In genomic region chr2:34945580-34945979, GRCm38 (mm10) we compare ENCODE assay signal across 20 mouse cellular contexts. TPM values are rescaled to one million over a fixed set of nuclear protein-coding genes. Genes with fewer than 3 reads are reported as not detected.
DNase-seq lines count a peak whose midpoint lies in the region; ATAC-seq and TF ChIP-seq lines count a peak whose summit lies in the region.
"Had no signal": no experiment of that assay in that cellular context is flagged by ENCODE, and none has a peak within 500 bp of the region (broad histone marks: within the 10 kb centered on the region; RNA-seq: fewer than 3 reads in every experiment).

No protein-coding gene starts in this region.

- intact Hi-C loops in heart, adult 2 months (cut with DNase I), result no loop called here

- peak overlapping the region; percentile 22; the same call in 1 of the 2 replicates for H3K9ac ChIP-seq in heart, embryonic 11.5 days (ENCODE audit: low read depth, low read length)
- H3K9ac ChIP-seq in heart, adult 2 months (ENCODE audit: low read depth, low read length), result no peak overlapping the region
- H3K9ac ChIP-seq in MEL (ENCODE audit: control insufficient read depth, low read depth, low read length, poor library complexity, severe bottlenecking), result no peak overlapping the region
- H3K9ac ChIP-seq in kidney, embryonic 15.5 days, result no peak overlapping the region
- H3K9ac ChIP-seq: hindbrain, embryonic 15.5 days had no signal

- no peaks in the 10 kb centered on the region for H3K4me1 ChIP-seq in heart, embryonic 11.5 days (ENCODE audit: control insufficient read depth, insufficient read depth, low read length)
- H3K4me1 ChIP-seq in heart, adult 2 months (ENCODE audit: control insufficient read depth, insufficient read depth, low read length), result peaks cover 2% of the 10 kb centered on the region
- H3K4me1 ChIP-seq in MEL (ENCODE audit: control insufficient read depth in 1 of 2, insufficient read depth in 2 of 2, low read length in 2 of 2), result no peaks in the 10 kb centered on the region
- peaks cover 13% of the 10 kb centered on the region; the same call in 1 of the 2 replicates for H3K4me1 ChIP-seq in kidney, embryonic 15.5 days

- no peak for ATAC-seq in heart, embryonic 11.5 days (replicated peaks; ENCODE audit: insufficient number of reproducible peaks, low FRiP score, low TSS enrichment)
- no peak for ATAC-seq in erythroid progenitor cell, adult 5-6 weeks (replicated peaks; ENCODE audit: low FRiP score, poor library complexity, severe bottlenecking)
- no peak for ATAC-seq in kidney, embryonic 15.5 days (replicated peaks; ENCODE audit: low FRiP score)
- ATAC-seq: forebrain, embryonic 14.5 days had no signal

- TF ChIP-seq EP300 in heart, adult 2 months (IDR thresholded peaks at IDR 0.05; ENCODE audit: insufficient read depth, low read depth, low read length), result no peak
- no peak for TF ChIP-seq EP300 in MEL (IDR thresholded peaks at IDR 0.05; ENCODE audit: low read depth in 1 of 2, low read length in 2 of 2)

- TF ChIP-seq POLR2A in heart, adult 2 months (IDR thresholded peaks at IDR 0.05; ENCODE audit: insufficient read depth, low read depth, low read length), result no peak
- no peak for TF ChIP-seq POLR2A in MEL (IDR thresholded peaks at IDR 0.05; ENCODE audit: control insufficient read depth in 1 of 2, insufficient read depth in 1 of 2, low read depth in 1 of 2, low read length in 2 of 2, poor library complexity in 1 of 2)

- DNase-seq in heart, adult 2 months, result no peak
- DNase-seq in thymus, postnatal 25 days, result peak; percentile 6
- DNase-seq in thymus, postnatal 36 days, result no peak
- no peak for DNase-seq in MEL (ENCODE audit: low read depth, low spot score)
- DNase-seq in layer of hippocampus, postnatal 10 days (ENCODE audit: low spot score in 2 of 2), result no peak
- DNase-seq: adrenal gland, adult 8-10 months; adrenal gland, postnatal 36 days; cerebellum, adult 2 months; cerebellum, postnatal 10 days; gastrocnemius, postnatal 36 days; heart, adult 11 months; heart, postnatal 36 days had no signal

- no peaks in the 10 kb centered on the region for H3K36me3 ChIP-seq in heart, embryonic 11.5 days (ENCODE audit: control insufficient read depth, insufficient read depth, low read length)
- no peaks in the 10 kb centered on the region for H3K36me3 ChIP-seq in heart, adult 2 months (ENCODE audit: control insufficient read depth, insufficient read depth, low read length)
- no peaks in the 10 kb centered on the region for H3K36me3 ChIP-seq in MEL (ENCODE audit: control insufficient read depth in 1 of 2, insufficient read depth in 2 of 2, low read length in 2 of 2)
- no peaks in the 10 kb centered on the region for H3K36me3 ChIP-seq in kidney, embryonic 15.5 days
- H3K36me3 ChIP-seq: embryonic facial prominence, embryonic 10.5 days; forebrain, embryonic 10.5 days; heart, embryonic 13.5 days; hindbrain, embryonic 15.5 days had no signal

- H3K79me2 ChIP-seq in heart, adult 2 months (replicated peaks; ENCODE audit: control insufficient read depth, insufficient read depth, low read length), result no peaks in the 10 kb centered on the region
- no peaks in the 10 kb centered on the region for H3K79me2 ChIP-seq in MEL (ENCODE audit: control insufficient read depth, insufficient read depth, low read length, poor library complexity)

- H3K4me3 ChIP-seq in heart, embryonic 11.5 days (ENCODE audit: low read depth, low read length), result no peak overlapping the region
- H3K4me3 ChIP-seq in heart, adult 2 months, result no peak overlapping the region
- no peak overlapping the region for H3K4me3 ChIP-seq in MEL (ENCODE audit: control insufficient read depth in 1 of 2, insufficient read depth in 1 of 2, low read depth in 2 of 2, low read length in 2 of 2)
- no peak overlapping the region for H3K4me3 ChIP-seq in kidney, embryonic 15.5 days (replicated peaks)
- H3K4me3 ChIP-seq: embryonic facial prominence, embryonic 10.5 days; forebrain, embryonic 10.5 days; hindbrain, embryonic 15.5 days had no signal

- no peak for TF ChIP-seq RAD21 in MEL (IDR thresholded peaks at IDR 0.05; ENCODE audit: low read depth, low read length)

- TF ChIP-seq CTCF in heart, adult 2 months (IDR thresholded peaks at IDR 0.05), result no peak
- TF ChIP-seq CTCF in MEL (IDR thresholded peaks at IDR 0.05 in 2 of 3, conservative IDR thresholded peaks at IDR 0.05 in 1 of 3; ENCODE audit: control insufficient read depth in 1 of 3, insufficient read depth in 1 of 3, low read depth in 2 of 3, low read length in 3 of 3, poor library complexity in 1 of 3, severe bottlenecking in 1 of 3), result no peak

- WGBS in heart, embryonic 11.5 days (ENCODE audit: insufficient replicate concordance), result 75% methylated on average over 4 of the region's 4 CpGs
- 93% methylated on average over 4 of the region's 4 CpGs for WGBS in heart, adult 2 months
- 64% methylated on average over 4 of the region's 4 CpGs for WGBS in kidney, embryonic 15.5 days

- no peaks in the 10 kb centered on the region for H3K9me3 ChIP-seq in heart, embryonic 11.5 days (replicated peaks; ENCODE audit: control insufficient read depth, low read length)
- no peaks in the 10 kb centered on the region for H3K9me3 ChIP-seq in MEL (replicated peaks; ENCODE audit: insufficient read depth, low read length)
- H3K9me3 ChIP-seq in kidney, embryonic 15.5 days (replicated peaks), result no peaks in the 10 kb centered on the region
- H3K9me3 ChIP-seq: embryonic facial prominence, embryonic 10.5 days; forebrain, embryonic 10.5 days; heart, embryonic 13.5 days; hindbrain, embryonic 15.5 days had no signal

- H3K4me2 ChIP-seq in heart, embryonic 11.5 days, result no peak overlapping the region
- H3K4me2 ChIP-seq in kidney, embryonic 15.5 days, result no peak overlapping the region
- H3K4me2 ChIP-seq: hindbrain, embryonic 15.5 days had no signal

- 0 out of 2 replicates have a peak, but pooled peaks cover 6% of the 10 kb centered on the region for H3K27me3 ChIP-seq in heart, embryonic 11.5 days (ENCODE audit: control insufficient read depth, insufficient read depth, low read length)
- H3K27me3 ChIP-seq in heart, adult 2 months (ENCODE audit: control insufficient read depth, insufficient read depth, low read length), result no peaks in the 10 kb centered on the region
- H3K27me3 ChIP-seq in MEL (ENCODE audit: control insufficient read depth in 1 of 2, insufficient read depth in 2 of 2, low read length in 2 of 2), result peaks cover 2 to 13% of the 10 kb centered on the region in 2 experiments
- H3K27me3 ChIP-seq in kidney, embryonic 15.5 days, result no peaks in the 10 kb centered on the region
- H3K27me3 ChIP-seq: hindbrain, embryonic 15.5 days had no signal

- no peak overlapping the region for H3K27ac ChIP-seq in heart, embryonic 11.5 days (ENCODE audit: low read depth, low read length)
- H3K27ac ChIP-seq in heart, adult 2 months, result no peak overlapping the region
- no peak overlapping the region for H3K27ac ChIP-seq in MEL (ENCODE audit: control insufficient read depth, low read depth, low read length)
- H3K27ac ChIP-seq in kidney, embryonic 15.5 days, result no peak overlapping the region
- H3K27ac ChIP-seq: embryonic facial prominence, embryonic 10.5 days; forebrain, embryonic 10.5 days; heart, embryonic 13.5 days; hindbrain, embryonic 15.5 days had no signal

TF ChIP-seq in MEL, 35 proteins besides CTCF, POLR2A, EP300 and RAD21:
- no peak for TF ChIP-seq ZNF384 (IDR thresholded peaks at IDR 0.05; ENCODE audit: low read depth, low read length)
- peak; percentile 40; the same call in 1 of the 2 replicates for TF ChIP-seq MAFK (IDR thresholded peaks at IDR 0.05; ENCODE audit: borderline replicate concordance, low read depth, low read length)

RNA-seq across cellular contexts. Expression of gene Traf1, which starts 16.0 kb away (rescaled TPM):
- 0.65 and 1.3 TPM in 2 replicates for polyA plus RNA-seq in heart, embryonic 11.5 days (2014; fragmentation: Nextera tagmentation; extraction: Ambion mirVana)
- 1 to 10 TPM; 1.2 TPM for total RNA-seq in heart, adult 2 months (2021)
- polyA plus RNA-seq in heart, adult 2 months (2012; rRNA removed), result 2.0 and 2.5 TPM in 2 replicates
- total RNA-seq in MEL (2012; rRNA removed), result 0.04 TPM in 1 of 2 replicates, not detected in the other
- polyA plus RNA-seq in MEL (2012; ENCODE audit: insufficient read depth in 1 of 2, insufficient read length in 2 of 2, low read depth in 1 of 2, low replicate concordance in 2 of 2, missing spikeins in 1 of 2), result under 1 TPM in 1 of 2 experiments, not detected in 1; 0.03 TPM
- total RNA-seq in layer of hippocampus, postnatal 10 days (2021), result 1 to 10 TPM in 1 of 2 experiments, under 1 TPM in 1; 0.94 to 2.4 TPM
- 1.1 and 1.3 TPM in 2 replicates for total RNA-seq in erythroid progenitor cell, adult 5-6 weeks (2015; ENCODE audit: low replicate concordance)
- 1.3 TPM in 1 of 2 replicates, not detected in the other for total RNA-seq in erythroid progenitor cell, adult 5-6 weeks (2017; ENCODE audit: low replicate concordance)
- 23.2 and 25.4 TPM in 2 replicates for polyA plus RNA-seq in kidney, embryonic 15.5 days (2015; fragmentation: Nextera tagmentation; extraction: Ambion mirVana)

RNA-seq across cellular contexts. Expression of gene Phf19, which starts 31.8 kb away (rescaled TPM):
- polyA plus RNA-seq in heart, embryonic 11.5 days (2014; fragmentation: Nextera tagmentation; extraction: Ambion mirVana), result 2.7 and 5.3 TPM in 2 replicates
- 1 to 10 TPM in 1 of 2 experiments, under 1 TPM in 1; 0.76 to 1.1 TPM for total RNA-seq in heart, adult 2 months (2021)
- polyA plus RNA-seq in heart, adult 2 months (2012; rRNA removed), result 0.80 and 0.91 TPM in 2 replicates
- 10.2 and 10.9 TPM in 2 replicates for total RNA-seq in MEL (2012; rRNA removed)
- 10 to 100 TPM in 1 of 2 experiments, not detected in 1; 26.2 TPM for polyA plus RNA-seq in MEL (2012; ENCODE audit: insufficient read depth in 1 of 2, insufficient read length in 2 of 2, low read depth in 1 of 2, low replicate concordance in 2 of 2, missing spikeins in 1 of 2)
- total RNA-seq in layer of hippocampus, postnatal 10 days (2021), result 1 to 10 TPM; 1.9 to 3.4 TPM
- 2.5 TPM in 1 of 2 replicates, not detected in the other for total RNA-seq in erythroid progenitor cell, adult 5-6 weeks (2015; ENCODE audit: low replicate concordance)
- 1.4 and 2.2 TPM in 2 replicates for total RNA-seq in erythroid progenitor cell, adult 5-6 weeks (2017; ENCODE audit: low replicate concordance)
- 24.6 and 26.3 TPM in 2 replicates for polyA plus RNA-seq in kidney, embryonic 15.5 days (2015; fragmentation: Nextera tagmentation; extraction: Ambion mirVana)
